Mouse (Mus musculus) B cell, adult 2 months (primary cell): ENCODE data around the gene Lgi1.

Experiments
- DNase-seq, 2 experiments: peaks; one replicate each; pipeline ENCODE4 v3.0.0; 2022

Gene Lgi1

GRCm38 (mm10) chr19:38263829-38264504, 369 bp upstream of the Lgi1 start:
- no peak for DNase-seq

- no peak for DNase-seq
Observed at GRCm38 (mm10) chr19:38265767-38266166, 1.4 kb downstream of the Lgi1 start.

DNA sequence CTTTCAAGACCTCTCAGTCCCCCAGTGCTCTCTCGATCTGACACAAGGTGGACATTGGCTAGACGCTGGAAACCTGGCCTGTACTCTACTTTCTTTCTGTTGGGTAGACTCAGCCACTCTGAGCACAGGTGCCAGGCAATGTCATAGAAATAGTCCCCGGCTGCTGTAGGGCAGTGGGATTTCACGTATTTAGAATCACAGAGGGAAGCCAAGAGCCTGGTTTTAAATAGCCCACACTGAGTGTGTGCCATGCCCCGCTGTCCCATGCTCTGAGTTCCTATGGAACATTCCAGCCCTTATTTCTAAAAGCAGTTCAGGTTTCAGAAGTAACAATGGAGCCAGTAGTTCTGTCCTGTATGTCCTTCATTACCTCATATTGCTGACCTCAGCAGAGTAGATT, 3.1 kb downstream of the Lgi1 start:
- no peak for DNase-seq

- no peak for DNase-seq
Observed at GRCm38 (mm10) chr19:38271071-38271470, 6.7 kb downstream of the Lgi1 start.

DNA sequence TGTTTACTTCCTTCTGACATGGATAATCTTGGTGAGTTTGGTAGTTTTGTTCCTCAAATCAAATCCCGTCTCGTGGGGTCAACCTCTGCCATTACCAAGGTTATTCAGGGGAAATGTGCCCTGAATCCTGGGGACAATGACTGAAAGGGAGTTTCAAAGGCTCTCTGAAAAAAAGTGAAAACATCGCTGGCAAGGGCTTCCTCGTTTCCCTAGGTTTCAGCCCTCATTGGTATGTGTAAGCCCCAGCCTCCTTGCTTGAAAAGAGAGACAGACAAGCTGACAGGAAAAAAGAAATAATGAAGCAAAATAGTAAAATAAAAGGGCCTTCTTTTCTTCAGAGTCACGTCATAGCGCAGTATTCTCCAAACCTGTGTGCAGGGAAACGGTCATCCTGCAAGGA, 9.5 kb downstream of the Lgi1 start:
- no peak for DNase-seq

- DNase-seq: no peak
Observed at GRCm38 (mm10) chr19:38274747-38275421, 10.5 kb downstream of the Lgi1 start.

GRCm38 (mm10) chr19:38276226-38276625, 11.9 kb downstream of the Lgi1 start:
- no peak for DNase-seq

DNA sequence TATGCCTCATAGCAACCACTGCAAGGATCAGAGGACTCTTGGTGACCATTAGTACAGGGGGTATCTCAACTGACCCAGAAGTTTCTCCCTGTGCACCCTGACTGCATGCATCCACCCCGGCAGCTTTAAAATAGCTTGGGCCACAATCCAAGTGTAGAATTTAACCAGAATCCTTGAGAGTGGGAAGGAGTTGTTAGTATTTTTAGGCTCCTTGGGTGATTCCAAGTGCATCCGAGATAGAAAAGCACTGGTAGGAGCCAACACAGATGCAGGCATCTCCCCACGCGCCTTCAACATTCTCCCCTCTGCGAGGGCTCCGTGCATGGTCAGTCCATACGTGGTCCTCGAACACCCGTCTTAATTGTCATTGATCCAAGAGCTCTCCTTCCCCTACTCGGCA, 15.9 kb downstream of the Lgi1 start:
- DNase-seq: no peak

- DNase-seq: no peak
Observed at GRCm38 (mm10) chr19:38282407-38282806, 18.1 kb downstream of the Lgi1 start.

- no peak for DNase-seq
Observed at GRCm38 (mm10) chr19:38288556-38288955, 24.2 kb downstream of the Lgi1 start.

DNA sequence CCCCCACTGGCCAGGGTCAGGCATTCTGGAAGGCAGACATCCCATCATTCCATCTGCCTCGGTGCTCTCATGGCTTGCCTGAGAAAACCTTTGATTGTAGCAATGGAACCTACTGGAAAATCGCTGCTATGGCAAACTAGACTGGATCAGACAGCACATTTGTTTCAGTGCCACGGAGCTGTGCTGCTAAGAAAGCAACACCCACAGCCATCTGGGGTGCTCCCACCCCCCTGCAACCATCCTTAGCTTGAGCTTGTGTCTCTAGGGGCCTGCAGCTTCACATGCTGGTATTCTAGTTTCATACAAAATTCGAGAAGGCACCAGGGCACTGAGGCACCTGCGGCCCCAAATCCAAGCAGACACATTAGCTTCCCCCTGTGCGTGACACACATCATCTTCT, 27.1 kb downstream of the Lgi1 start:
- DNase-seq: no peak

- no peak for DNase-seq
Observed at GRCm38 (mm10) chr19:38298018-38298626, 33.8 kb downstream of the Lgi1 start.

DNA sequence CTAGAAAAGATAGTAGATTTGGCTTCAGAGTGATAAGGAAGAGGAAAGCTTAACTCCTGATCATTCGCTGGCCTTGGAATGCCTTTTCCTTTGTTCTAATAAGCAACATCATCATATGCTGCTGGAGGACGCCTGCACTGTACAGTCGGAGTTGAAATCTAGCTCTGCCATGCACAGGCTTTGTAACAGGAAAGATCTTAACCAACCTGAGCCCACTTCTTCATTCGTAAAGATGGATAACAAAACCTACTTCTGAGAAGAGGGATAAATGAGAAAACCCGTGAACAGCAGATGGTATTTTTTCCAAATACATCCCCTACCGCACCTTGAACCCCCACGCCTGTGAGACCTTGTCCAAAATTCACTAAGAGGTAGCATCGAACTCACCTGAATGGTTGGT, 43.8 kb downstream of the Lgi1 start:
- no peak for DNase-seq

- DNase-seq: no peak
Observed at GRCm38 (mm10) chr19:38315099-38315498, 50.8 kb downstream of the Lgi1 start.

- no peak for DNase-seq
Observed at GRCm38 (mm10) chr19:38316602-38317313, 52.4 kb downstream of the Lgi1 start.

DNA sequence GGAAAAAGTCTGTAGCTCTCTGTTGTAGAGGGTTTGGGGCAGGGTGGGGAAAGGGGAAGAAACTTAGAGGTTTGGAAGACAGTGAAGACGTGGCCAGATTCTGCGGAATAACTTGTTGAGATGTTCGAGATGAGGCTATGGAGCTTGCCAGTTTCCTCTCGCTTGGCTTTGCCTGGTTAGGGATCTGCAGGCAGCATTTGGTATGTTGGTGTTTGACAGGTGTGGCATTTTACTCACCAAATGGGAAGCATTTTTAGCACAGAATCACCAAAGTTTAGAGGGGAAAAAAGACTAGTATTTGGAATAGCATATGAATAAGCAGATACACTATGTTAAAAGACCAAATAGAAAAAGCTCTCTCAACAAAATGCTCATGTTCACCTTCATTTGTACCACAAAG, 54.0 kb downstream of the Lgi1 start:
- DNase-seq: no peak

GRCm38 (mm10) chr19:38319168-38319567, 54.8 kb downstream of the Lgi1 start:
- DNase-seq: no peak

GRCm38 (mm10) chr19:38320651-38321188, 56.4 kb downstream of the Lgi1 start:
- no peak for DNase-seq

DNA sequence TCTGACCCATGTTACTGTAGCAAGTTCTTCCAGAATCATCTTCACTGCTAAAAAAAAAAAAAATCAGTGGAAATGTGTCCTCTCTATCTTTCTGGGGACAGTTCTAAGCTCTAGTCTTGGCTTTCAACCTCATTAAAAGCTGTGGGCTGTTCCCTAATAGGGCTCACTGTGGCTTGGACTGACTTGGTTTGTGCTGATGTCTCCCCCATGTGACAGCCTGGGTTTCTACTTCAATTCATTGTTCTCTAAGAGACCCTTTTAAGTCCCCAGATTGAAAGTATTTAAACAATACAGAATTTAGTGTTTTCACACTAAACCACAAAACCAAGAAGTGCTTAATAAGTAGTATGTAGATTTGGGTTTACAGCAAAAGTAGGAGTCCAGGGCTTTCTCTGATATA, 59.4 kb downstream of the Lgi1 start:
- DNase-seq: no peak

- no peak for DNase-seq
Observed at GRCm38 (mm10) chr19:38324147-38325028, 60.1 kb downstream of the Lgi1 start.

GRCm38 (mm10) chr19:38325029-38325398, 60.7 kb downstream of the Lgi1 start:
- DNase-seq: no peak

DNA sequence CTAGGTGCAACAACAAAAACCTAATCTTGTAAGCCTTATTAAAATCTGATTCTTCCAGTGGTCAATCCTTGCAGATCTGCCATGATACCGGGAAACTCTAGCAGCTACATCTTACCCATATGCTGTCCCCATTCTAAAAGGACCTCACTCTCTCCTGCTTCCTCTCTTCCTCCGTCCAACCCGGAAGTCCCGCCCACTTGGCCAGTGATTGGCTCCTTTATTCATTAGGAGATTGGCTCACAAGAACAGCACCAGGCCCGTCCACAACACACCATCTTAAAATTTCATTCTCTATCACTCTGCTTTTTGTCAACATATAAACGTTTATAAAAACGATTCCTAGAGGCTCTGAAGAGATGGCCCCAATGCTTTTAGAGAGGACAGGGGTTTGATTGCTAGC, 61.5 kb downstream of the Lgi1 start:
- DNase-seq: no peak
